Mouse (Mus musculus) cerebral cortex, adult 2 months (tissue): ENCODE data around the gene Olfr1181.

Source experiments
- WGBS: fragments of 180-500 bp; shearing (Covaris S2); methylation state at CpG from one replicate; pipeline ENCODE4 v1.1.7; 2018; 5-methylcytosine and 5-hydroxymethylcytosine counted together

Olfr1181 gene

GRCm38 (mm10) chr2:88426071-88426470 lies at the start of gene Olfr1181:
TSS of gene Olfr1181 (minus strand) at chr2:88426171.
- 91% methylated on average over 1 of the region's 1 CpGs for WGBS

GRCm38 (mm10) chr2:88454567-88454966 lies 28.6 kb upstream of the Olfr1181 start, which contains the start of gene Olfr1183:
TSS of gene Olfr1183 (plus strand) at chr2:88454867.
- 100% methylated on average over 1 of the region's 1 CpGs for WGBS

DNA sequence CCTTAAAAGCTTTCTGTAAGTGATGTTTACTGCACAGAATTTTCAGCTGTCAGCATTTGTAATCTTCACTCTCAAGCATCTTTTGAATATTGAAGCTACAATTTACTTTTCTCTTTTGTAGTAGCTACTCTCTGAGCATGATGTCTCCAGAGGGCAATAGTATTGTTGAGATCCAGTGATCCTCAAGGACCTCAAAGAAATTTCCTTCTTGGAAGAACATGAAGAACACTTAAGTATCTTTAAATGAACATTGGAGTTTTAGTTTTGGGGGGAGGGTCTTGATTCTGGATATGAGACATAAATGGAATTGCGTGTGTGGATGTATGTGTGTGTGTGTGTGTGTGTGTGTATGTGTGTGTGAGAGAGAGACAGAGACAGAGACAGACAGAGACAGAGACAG lies 23.1 kb upstream of the Olfr1181 start, which contains the start of gene Gm13757:
Gene Gm13757 (minus strand): TSS at position 101 of the 400 bp plus-strand sequence.
- 100% methylated on average over 1 of the region's 1 CpGs for WGBS

- 73% methylated on average over 2 of the region's 2 CpGs for WGBS
Measured at GRCm38 (mm10) chr2:88419051-88419450, 6.9 kb downstream of the Olfr1181 start, which contains the start of gene Olfr1180. TSS of gene Olfr1180 (minus strand) at chr2:88419151.

DNA sequence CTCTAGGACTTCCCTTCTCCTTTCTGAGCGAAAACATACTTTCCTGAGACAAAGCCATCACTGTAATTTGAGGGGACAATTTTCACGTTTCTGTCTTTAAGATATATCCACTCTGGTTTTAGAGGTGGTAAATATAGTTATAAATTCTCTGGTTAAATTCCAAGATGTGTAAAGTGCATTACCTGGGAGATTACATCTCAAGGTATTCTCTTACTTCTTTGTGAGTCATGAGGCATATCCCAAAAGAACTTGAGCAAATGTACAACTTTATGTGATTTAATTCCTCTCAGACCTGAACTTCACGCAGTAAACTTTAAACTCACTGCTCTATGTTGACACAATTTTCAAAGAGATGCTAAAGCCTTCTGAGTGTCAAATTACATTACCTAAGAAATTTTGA lies 19.6 kb downstream of the Olfr1181 start, which contains the start of gene Olfr1179:
Gene Olfr1179 (minus strand): TSS at position 101 of the 400 bp plus-strand sequence.
- WGBS: 74% methylated on average over 3 of the region's 3 CpGs

DNA sequence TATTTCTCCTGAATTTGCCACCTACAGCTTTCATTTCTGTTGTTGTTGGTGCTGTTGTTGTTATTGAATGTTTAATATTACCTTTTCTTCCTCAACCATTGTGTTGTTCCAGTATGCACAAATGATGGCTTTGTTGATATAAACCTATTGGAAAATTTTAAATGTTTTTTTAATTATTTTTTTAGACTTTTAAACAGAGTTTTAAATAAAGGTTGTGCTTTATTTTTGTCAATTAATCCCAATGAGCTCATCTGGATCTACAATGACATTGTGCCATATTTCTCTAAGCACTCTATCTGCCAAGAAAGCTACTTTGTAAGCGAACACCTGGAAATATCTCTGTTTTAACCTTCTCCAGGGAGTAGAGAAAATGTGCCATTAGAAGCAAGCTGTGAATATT lies 39.2 kb downstream of the Olfr1181 start, which contains the start of gene Olfr1178:
Gene Olfr1178 (plus strand): TSS at position 301 of the 400 bp plus-strand sequence.
- 79% methylated on average over 1 of the region's 1 CpGs for WGBS
